Mouse (Mus musculus): ENCODE measurements around the gene Dpm1. TPM values are rescaled to one million over a fixed set of nuclear protein-coding genes. Genes with fewer than 3 reads are reported as not detected.

Gene Dpm1
- 11.4 and 30.0 TPM in 2 replicates for total RNA-seq (2014; rRNA removed)
- 87.9 and 97.2 TPM in 2 replicates for polyA plus RNA-seq (2015; fragmentation: Nextera tagmentation; extraction: Ambion mirVana)

DNA sequence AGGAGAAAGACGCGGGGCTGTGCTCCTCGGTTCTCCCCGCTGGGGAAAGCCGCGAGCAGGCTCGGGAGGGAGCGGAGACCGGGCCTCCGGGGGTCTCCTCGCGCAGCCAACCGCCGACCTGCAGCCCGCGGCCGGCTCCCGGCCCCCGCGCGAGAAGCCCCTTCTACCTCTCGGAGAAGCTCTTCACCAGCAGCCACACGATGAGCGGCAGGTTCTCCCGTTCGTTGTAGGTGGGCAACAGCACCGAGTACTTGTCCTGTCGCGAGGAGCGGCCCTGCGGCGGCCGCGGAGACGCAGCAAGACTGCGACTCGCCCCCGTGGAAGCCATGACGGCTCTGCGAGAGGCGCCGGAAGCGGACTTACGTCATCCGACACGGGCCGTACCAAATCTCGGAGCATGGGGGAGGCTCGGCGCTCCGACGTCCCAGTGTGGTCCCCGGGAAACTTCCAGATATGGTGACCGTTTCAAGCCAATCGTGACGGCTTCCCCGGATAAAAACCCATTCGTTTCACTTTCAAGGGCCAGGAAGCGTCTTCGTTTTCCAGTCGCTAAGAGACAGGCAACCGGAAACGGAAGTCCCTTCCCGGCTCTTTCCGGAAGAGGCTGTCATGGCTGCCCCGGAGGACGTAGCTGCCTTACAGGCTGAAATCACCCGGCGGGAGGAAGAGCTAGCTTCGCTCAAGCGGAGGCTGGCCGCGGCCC lies at the start of gene Dpm1, which contains the start of the genes Gm20716 and Mocs3:
Gene Dpm1 (minus strand): TSS at position 566 of the 703 bp plus-strand sequence.
Gene Gm20716 (minus strand): TSS at position 339 of the 703 bp plus-strand sequence.
Gene Mocs3 (plus strand): TSS at position 597 of the 703 bp plus-strand sequence.
- Histone ChIP-seq H3K27me3 (ENCODE audit: insufficient read depth, low read length) (no peaks in the 10 kb centered on the region), H3K4me2 (ENCODE audit: low read depth, low read length, poor library complexity, severe bottlenecking) (peak within 1 kb of the TSS; percentile 98), H3K9me3 (ENCODE audit: low read length) (no peaks in the 10 kb centered on the region), H3K27ac (ENCODE audit: low read depth, low read length) (peak within 1 kb of the TSS; percentile 91), H3K4me1 (ENCODE audit: insufficient read depth, low read length) (peaks cover 11% of the 10 kb centered on the region), H3K4me3 (ENCODE audit: low read depth, low read length) (peak within 1 kb of the TSS; percentile 99), H3K36me3 (ENCODE audit: insufficient read depth, low read length) (peaks cover 14% of the 10 kb centered on the region; the same call in 1 of the 2 replicates), H3K9ac (replicated peaks; ENCODE audit: low read length, poor library complexity, severe bottlenecking) (peak within 1 kb of the TSS; percentile 92)
- TF ChIP-seq CTCF (IDR thresholded peaks at IDR 0.05) = no peak
- DNase-seq (ENCODE audit: low spot score) (peak; percentile 93), ATAC-seq (ENCODE audit: low FRiP score) (peak; percentile 88)
- under 1% methylated on average over 71 of the region's 73 CpGs for WGBS

- no peak for ATAC-seq (ENCODE audit: low FRiP score)
- H3K9ac ChIP-seq (replicated peaks; ENCODE audit: low read length, poor library complexity, severe bottlenecking) = no peak overlapping the region
- H3K9me3 ChIP-seq (ENCODE audit: low read length) = no peaks in the 10 kb centered on the region
- H3K4me1 ChIP-seq (ENCODE audit: insufficient read depth, low read length) = no peaks in the 10 kb centered on the region
- no peaks in the 10 kb centered on the region for H3K36me3 ChIP-seq (ENCODE audit: insufficient read depth, low read length)
- H3K27ac ChIP-seq (ENCODE audit: low read depth, low read length) = no peak overlapping the region
- H3K4me2 ChIP-seq (ENCODE audit: low read depth, low read length, poor library complexity, severe bottlenecking) = no peak overlapping the region
- peak; percentile 87 for TF ChIP-seq CTCF (IDR thresholded peaks at IDR 0.05)
- no peak overlapping the region for H3K4me3 ChIP-seq (ENCODE audit: low read depth, low read length)
- 0 out of 2 replicates have a peak, but pooled peaks cover 5% of the 10 kb centered on the region for H3K27me3 ChIP-seq (ENCODE audit: insufficient read depth, low read length)
- DNase-seq (ENCODE audit: low spot score) = peak; percentile 54
- WGBS = 11% methylated on average over 11 of the region's 11 CpGs
Measured at GRCm38 (mm10) chr2:168274374-168274935, 44.1 kb upstream of the Dpm1 start.

GRCm38 (mm10) chr2:168273387-168273786 lies 43.0 kb upstream of the Dpm1 start:
- WGBS = 35% methylated on average over 9 of the region's 9 CpGs
- ATAC-seq (ENCODE audit: low FRiP score) (no peak), DNase-seq (ENCODE audit: low spot score) (no peak)
- Histone ChIP-seq H3K36me3 (ENCODE audit: insufficient read depth, low read length) (no peaks in the 10 kb centered on the region), H3K9me3 (ENCODE audit: low read length) (no peaks in the 10 kb centered on the region), H3K9ac (replicated peaks; ENCODE audit: low read length, poor library complexity, severe bottlenecking) (no peak overlapping the region), H3K27ac (ENCODE audit: low read depth, low read length) (no peak overlapping the region), H3K4me3 (ENCODE audit: low read depth, low read length) (no peak overlapping the region), H3K4me1 (ENCODE audit: insufficient read depth, low read length) (no peaks in the 10 kb centered on the region), H3K4me2 (ENCODE audit: low read depth, low read length, poor library complexity, severe bottlenecking) (no peak overlapping the region), H3K27me3 (ENCODE audit: insufficient read depth, low read length) (no peaks in the 10 kb centered on the region)
- no peak for TF ChIP-seq CTCF (IDR thresholded peaks at IDR 0.05)

- H3K4me3 ChIP-seq (ENCODE audit: low read depth, low read length) = no peak overlapping the region
- H3K4me2 ChIP-seq (ENCODE audit: low read depth, low read length, poor library complexity, severe bottlenecking) = no peak overlapping the region
- ATAC-seq (ENCODE audit: low FRiP score) (no peak), DNase-seq (ENCODE audit: low spot score) (no peak)
- H3K9me3 ChIP-seq (ENCODE audit: low read length) = no peaks in the 10 kb centered on the region
- TF ChIP-seq CTCF (IDR thresholded peaks at IDR 0.05) = peak; percentile 54
- H3K4me1 ChIP-seq (ENCODE audit: insufficient read depth, low read length) = no peaks in the 10 kb centered on the region
- H3K27me3 ChIP-seq (ENCODE audit: insufficient read depth, low read length) = no peaks in the 10 kb centered on the region
- no peak overlapping the region for H3K27ac ChIP-seq (ENCODE audit: low read depth, low read length)
- no peak overlapping the region for H3K9ac ChIP-seq (replicated peaks; ENCODE audit: low read length, poor library complexity, severe bottlenecking)
- 49% methylated on average over 7 of the region's 7 CpGs for WGBS
- no peaks in the 10 kb centered on the region for H3K36me3 ChIP-seq (ENCODE audit: insufficient read depth, low read length)
Measured at GRCm38 (mm10) chr2:168268033-168268432, 37.6 kb upstream of the Dpm1 start.

- TF ChIP-seq CTCF (IDR thresholded peaks at IDR 0.05) = no peak
- Histone ChIP-seq H3K4me1 (ENCODE audit: insufficient read depth, low read length) (no peaks in the 10 kb centered on the region), H3K27me3 (ENCODE audit: insufficient read depth, low read length) (no peaks in the 10 kb centered on the region), H3K9me3 (ENCODE audit: low read length) (no peaks in the 10 kb centered on the region), H3K27ac (ENCODE audit: low read depth, low read length) (no peak overlapping the region), H3K4me2 (ENCODE audit: low read depth, low read length, poor library complexity, severe bottlenecking) (no peak overlapping the region), H3K4me3 (ENCODE audit: low read depth, low read length) (no peak overlapping the region), H3K36me3 (ENCODE audit: insufficient read depth, low read length) (no peaks in the 10 kb centered on the region), H3K9ac (replicated peaks; ENCODE audit: low read length, poor library complexity, severe bottlenecking) (no peak overlapping the region)
- DNase-seq (ENCODE audit: low spot score) (no peak), ATAC-seq (ENCODE audit: low FRiP score) (no peak)
- 96% methylated on average over 10 of the region's 10 CpGs for WGBS
Measured at GRCm38 (mm10) chr2:168260900-168261299, 30.5 kb upstream of the Dpm1 start.

GRCm38 (mm10) chr2:168260124-168260523 lies 29.7 kb upstream of the Dpm1 start:
- Histone ChIP-seq H3K9me3 (ENCODE audit: low read length) (no peaks in the 10 kb centered on the region), H3K27ac (ENCODE audit: low read depth, low read length) (no peak overlapping the region), H3K36me3 (ENCODE audit: insufficient read depth, low read length) (no peaks in the 10 kb centered on the region), H3K4me2 (ENCODE audit: low read depth, low read length, poor library complexity, severe bottlenecking) (no peak overlapping the region), H3K27me3 (ENCODE audit: insufficient read depth, low read length) (no peaks in the 10 kb centered on the region), H3K9ac (replicated peaks; ENCODE audit: low read length, poor library complexity, severe bottlenecking) (no peak overlapping the region), H3K4me1 (ENCODE audit: insufficient read depth, low read length) (no peaks in the 10 kb centered on the region), H3K4me3 (ENCODE audit: low read depth, low read length) (no peak overlapping the region)
- DNase-seq (ENCODE audit: low spot score) (no peak), ATAC-seq (ENCODE audit: low FRiP score) (no peak)
- WGBS = 98% methylated on average over 3 of the region's 3 CpGs
- TF ChIP-seq CTCF (IDR thresholded peaks at IDR 0.05) = no peak
